8 mouse cellular contexts compared by ENCODE assay signal in genomic region chr6:124813496-124813895, GRCm38 (mm10). TPM values are rescaled to one million over a fixed set of nuclear protein-coding genes. Genes with fewer than 3 reads are reported as not detected.
DNase-seq lines count a peak whose midpoint lies in the region; ATAC-seq and TF ChIP-seq lines count a peak whose summit lies in the region.

No protein-coding gene starts in this region.

- peak overlapping the region; percentile 73 for H3K9ac ChIP-seq in MEL (ENCODE audit: control insufficient read depth, low read depth, low read length, poor library complexity, severe bottlenecking)
- H3K9ac ChIP-seq in forebrain, embryonic 14.5 days (ENCODE audit: low read length) = peak overlapping the region; percentile 88

- no peaks in the 10 kb centered on the region for H3K27me3 ChIP-seq in MEL (ENCODE audit: control insufficient read depth in 1 of 2, insufficient read depth in 2 of 2, low read length in 2 of 2)
- no peaks in the 10 kb centered on the region for H3K27me3 ChIP-seq in forebrain, embryonic 14.5 days (replicated peaks; ENCODE audit: control insufficient read depth, insufficient read depth, low read length)
- H3K27me3 ChIP-seq in hindbrain, embryonic 10.5 days (ENCODE audit: insufficient read depth, poor library complexity, severe bottlenecking) = no peaks in the 10 kb centered on the region

- TF ChIP-seq RAD21 in MEL (IDR thresholded peaks at IDR 0.05; ENCODE audit: low read depth, low read length) = no peak

- no peaks in the 10 kb centered on the region for H3K9me3 ChIP-seq in MEL (replicated peaks; ENCODE audit: insufficient read depth, low read length)
- H3K9me3 ChIP-seq in forebrain, embryonic 14.5 days (replicated peaks; ENCODE audit: control insufficient read depth, low read length) = no peaks in the 10 kb centered on the region
- no peaks in the 10 kb centered on the region for H3K9me3 ChIP-seq in hindbrain, embryonic 10.5 days

- DNase-seq in MEL (ENCODE audit: low read depth, low spot score) = peak; percentile 90
- peak; percentile 58 for DNase-seq in c-Kit-positive CD71-positive TER-119-positive erythroid progenitor cells, embryonic 14.5 days (ENCODE audit: low spot score)
- peak; percentile 79 for DNase-seq in forebrain, embryonic 14.5 days (ENCODE audit: low spot score)
- DNase-seq in hindbrain, embryonic 10.5 days (ENCODE audit: low spot score) = peak; percentile 76
- peak; percentile 62 to 75 for DNase-seq in layer of hippocampus, postnatal 14 days (ENCODE audit: low spot score in 2 of 2)
- DNase-seq in lung, postnatal 10 days = peak; percentile 69
- DNase-seq in retina, postnatal 1 day = peak; percentile 69
- DNase-seq in thymus, postnatal 36 days = peak; percentile 67 to 78

- peak in 1 of 2 experiments; percentile 56; a peak in 2 of 4 replicates for TF ChIP-seq POLR2A in MEL (IDR thresholded peaks at IDR 0.05; ENCODE audit: control insufficient read depth in 1 of 2, insufficient read depth in 1 of 2, low read depth in 1 of 2, low read length in 2 of 2, poor library complexity in 1 of 2)

- 0% methylated on average over 18 of the region's 18 CpGs for WGBS in forebrain, embryonic 14.5 days
- 1% methylated on average over 18 of the region's 18 CpGs for WGBS in hindbrain, embryonic 10.5 days

- peak overlapping the region; percentile 80 for H3K4me2 ChIP-seq in forebrain, embryonic 14.5 days (ENCODE audit: low read length)

- H3K27ac ChIP-seq in MEL (ENCODE audit: control insufficient read depth, low read depth, low read length) = peak overlapping the region; percentile 23
- peak overlapping the region; percentile 85 for H3K27ac ChIP-seq in forebrain, embryonic 14.5 days (ENCODE audit: low read depth, low read length)
- H3K27ac ChIP-seq in hindbrain, embryonic 10.5 days = peak overlapping the region; percentile 98

- peaks cover 6 to 11% of the 10 kb centered on the region in 2 experiments for H3K36me3 ChIP-seq in MEL (ENCODE audit: control insufficient read depth in 1 of 2, insufficient read depth in 2 of 2, low read length in 2 of 2)
- peaks cover 56% of the 10 kb centered on the region for H3K36me3 ChIP-seq in forebrain, embryonic 14.5 days (ENCODE audit: control insufficient read depth, insufficient read depth, low read length)
- H3K36me3 ChIP-seq in hindbrain, embryonic 10.5 days = peaks cover 65% of the 10 kb centered on the region

- peaks cover 19% of the 10 kb centered on the region for H3K79me2 ChIP-seq in MEL (ENCODE audit: control insufficient read depth, insufficient read depth, low read length, poor library complexity)

- no peak for TF ChIP-seq EP300 in MEL (IDR thresholded peaks at IDR 0.05; ENCODE audit: low read depth in 1 of 2, low read length in 2 of 2)

- peaks cover 0 to 19% of the 10 kb centered on the region in 2 experiments; a peak in 3 of 4 replicates for H3K4me1 ChIP-seq in MEL (ENCODE audit: control insufficient read depth in 1 of 2, insufficient read depth in 2 of 2, low read length in 2 of 2)
- peaks cover 20% of the 10 kb centered on the region for H3K4me1 ChIP-seq in forebrain, embryonic 14.5 days (ENCODE audit: control insufficient read depth, insufficient read depth, low read length)
- peaks cover 61% of the 10 kb centered on the region for H3K4me1 ChIP-seq in hindbrain, embryonic 10.5 days (replicated peaks)

- peak overlapping the region; percentile 72 to 78 for H3K4me3 ChIP-seq in MEL (ENCODE audit: control insufficient read depth in 1 of 2, insufficient read depth in 1 of 2, low read depth in 2 of 2, low read length in 2 of 2)
- peak overlapping the region; percentile 60 for H3K4me3 ChIP-seq in forebrain, embryonic 14.5 days (ENCODE audit: low read depth, low read length)
- peak overlapping the region; percentile 92 for H3K4me3 ChIP-seq in hindbrain, embryonic 10.5 days

- peak; percentile 63 for ATAC-seq in forebrain, embryonic 14.5 days

- TF ChIP-seq CTCF in MEL (IDR thresholded peaks at IDR 0.05 in 2 of 3, conservative IDR thresholded peaks at IDR 0.05 in 1 of 3; ENCODE audit: control insufficient read depth in 1 of 3, insufficient read depth in 1 of 3, low read depth in 2 of 3, low read length in 3 of 3, poor library complexity in 1 of 3, severe bottlenecking in 1 of 3) = no peak

TF ChIP-seq in MEL, 35 proteins besides CTCF, POLR2A, EP300 and RAD21 (continues in another document):
- TF ChIP-seq SMC3 (IDR thresholded peaks at IDR 0.05; ENCODE audit: low read depth, low read length) (no peak), MAZ (IDR thresholded peaks at IDR 0.05; ENCODE audit: low read depth, low read length) (peak; percentile 57), POLR2AphosphoS5 (IDR thresholded peaks at IDR 0.05; ENCODE audit: borderline replicate concordance, low read depth, low read length) (no peak), MYB (IDR thresholded peaks at IDR 0.05; ENCODE audit: low read depth, low read length) (no peak), MXI1 (IDR thresholded peaks at IDR 0.05; ENCODE audit: low read depth, low read length) (peak; percentile 92), CHD2 (IDR thresholded peaks at IDR 0.05; ENCODE audit: low read length) (no peak), GABPA (IDR thresholded peaks at IDR 0.05; ENCODE audit: low read depth, low read length) (no peak), E2F4 (IDR thresholded peaks at IDR 0.05; ENCODE audit: borderline replicate concordance, low read depth, low read length) (peak; percentile 47; the same call in 1 of the 2 replicates), USF1 (IDR thresholded peaks at IDR 0.05; ENCODE audit: low read depth, low read length) (peak; percentile 88), ETS1 (IDR thresholded peaks at IDR 0.05; ENCODE audit: low read depth, low read length) (0 out of 2 replicates have a peak, but pooled peaks have one; percentile 4), MAX (IDR thresholded peaks at IDR 0.05; ENCODE audit: low read length) (peak; percentile 93), TCF12 (IDR thresholded peaks at IDR 0.05; ENCODE audit: low read depth, low read length) (0 out of 2 replicates have a peak, but pooled peaks have one; percentile 14), ELF1 (IDR thresholded peaks at IDR 0.05; ENCODE audit: low read depth, low read length) (no peak), GATA1 (IDR thresholded peaks at IDR 0.05; ENCODE audit: low read depth, low read length) (no peak), NELFE (IDR thresholded peaks at IDR 0.05; ENCODE audit: low read depth, low read length) (no peak), ZNF384 (IDR thresholded peaks at IDR 0.05; ENCODE audit: low read depth, low read length) (no peak), MEF2A (IDR thresholded peaks at IDR 0.05; ENCODE audit: extremely low read depth, insufficient replicate concordance, low read depth, low read length, poor library complexity, severe bottlenecking) (no peak), TBP (IDR thresholded peaks at IDR 0.05; ENCODE audit: low read depth, low read length) (no peak), BHLHE40 (IDR thresholded peaks at IDR 0.05; ENCODE audit: borderline replicate concordance, low read depth, low read length) (peak; percentile 92), USF2 (IDR thresholded peaks at IDR 0.05; ENCODE audit: borderline replicate concordance in 1 of 2, insufficient read depth in 1 of 2, low read depth in 1 of 2, low read length in 2 of 2) (no peak), ZKSCAN1 (IDR thresholded peaks at IDR 0.05; ENCODE audit: low read depth, low read length) (no peak)

RNA-seq across cellular contexts. Expression of gene Tpi1, which starts 0.6 kb away (rescaled TPM):
- 440 and 731 TPM in 2 replicates for total RNA-seq in MEL (2012; rRNA removed)
- 1,000 to 10,000 TPM in 1 of 2 experiments, 100 to 1,000 TPM in 1; 102 to 1,182 TPM for polyA plus RNA-seq in MEL (2012; ENCODE audit: insufficient read depth in 1 of 2, insufficient read length in 2 of 2, low read depth in 1 of 2, low replicate concordance in 2 of 2, missing spikeins in 1 of 2)
- 417 and 461 TPM in 2 replicates for polyA plus RNA-seq in forebrain, embryonic 14.5 days (2014; fragmentation: Nextera tagmentation; extraction: Ambion mirVana)
- 794 and 931 TPM in 2 replicates for polyA plus RNA-seq in hindbrain, embryonic 10.5 days (2016; fragmentation: Nextera tagmentation; extraction: Ambion mirVana)
- total RNA-seq in layer of hippocampus, postnatal 14 days (2021) = 100 to 1,000 TPM; 578 to 579 TPM

RNA-seq across cellular contexts. Expression of gene Spsb2, which starts 5.0 kb away (rescaled TPM):
- total RNA-seq in MEL (2012; rRNA removed) = 5.2 and 7.3 TPM in 2 replicates
- polyA plus RNA-seq in MEL (2012; ENCODE audit: insufficient read depth in 1 of 2, insufficient read length in 2 of 2, low read depth in 1 of 2, low replicate concordance in 2 of 2, missing spikeins in 1 of 2) = 1 to 10 TPM in 1 of 2 experiments, not detected in 1; 7.7 TPM
- polyA plus RNA-seq in forebrain, embryonic 14.5 days (2014; fragmentation: Nextera tagmentation; extraction: Ambion mirVana) = 4.7 and 5.3 TPM in 2 replicates
- 8.3 and 8.7 TPM in 2 replicates for polyA plus RNA-seq in hindbrain, embryonic 10.5 days (2016; fragmentation: Nextera tagmentation; extraction: Ambion mirVana)
- 1 to 10 TPM; 5.7 to 6.7 TPM for total RNA-seq in layer of hippocampus, postnatal 14 days (2021)

RNA-seq across cellular contexts. Expression of gene Usp5, which starts 15.8 kb away (rescaled TPM):
- 101 and 102 TPM in 2 replicates for total RNA-seq in MEL (2012; rRNA removed)
- 100 to 1,000 TPM in 1 of 2 experiments, not detected in 1; 129 TPM for polyA plus RNA-seq in MEL (2012; ENCODE audit: insufficient read depth in 1 of 2, insufficient read length in 2 of 2, low read depth in 1 of 2, low replicate concordance in 2 of 2, missing spikeins in 1 of 2)
- polyA plus RNA-seq in forebrain, embryonic 14.5 days (2014; fragmentation: Nextera tagmentation; extraction: Ambion mirVana) = 154 and 174 TPM in 2 replicates
- 206 and 211 TPM in 2 replicates for polyA plus RNA-seq in hindbrain, embryonic 10.5 days (2016; fragmentation: Nextera tagmentation; extraction: Ambion mirVana)
- total RNA-seq in layer of hippocampus, postnatal 14 days (2021) = 100 to 1,000 TPM; 180 to 183 TPM

RNA-seq across cellular contexts. Expression of gene Cdca3, which starts 15.9 kb away (rescaled TPM):
- 54.5 and 70.0 TPM in 2 replicates for total RNA-seq in MEL (2012; rRNA removed)
- polyA plus RNA-seq in MEL (2012; ENCODE audit: insufficient read depth in 1 of 2, insufficient read length in 2 of 2, low read depth in 1 of 2, low replicate concordance in 2 of 2, missing spikeins in 1 of 2) = 100 to 1,000 TPM in 1 of 2 experiments, not detected in 1; 185 TPM
- polyA plus RNA-seq in forebrain, embryonic 14.5 days (2014; fragmentation: Nextera tagmentation; extraction: Ambion mirVana) = 107 and 139 TPM in 2 replicates
- polyA plus RNA-seq in hindbrain, embryonic 10.5 days (2016; fragmentation: Nextera tagmentation; extraction: Ambion mirVana) = 232 and 255 TPM in 2 replicates
- total RNA-seq in layer of hippocampus, postnatal 14 days (2021) = 1 to 10 TPM; 2.0 to 3.4 TPM

RNA-seq across cellular contexts. Expression of gene Gnb3, which starts 26.6 kb away (rescaled TPM):
- total RNA-seq in MEL (2012; rRNA removed) = 0.08 TPM in 1 of 2 replicates, not detected in the other
- under 1 TPM in 1 of 2 experiments, not detected in 1; 0.21 TPM for polyA plus RNA-seq in MEL (2012; ENCODE audit: insufficient read depth in 1 of 2, insufficient read length in 2 of 2, low read depth in 1 of 2, low replicate concordance in 2 of 2, missing spikeins in 1 of 2)
- polyA plus RNA-seq in forebrain, embryonic 14.5 days (2014; fragmentation: Nextera tagmentation; extraction: Ambion mirVana) = 0.54 and 0.89 TPM in 2 replicates
- 0.44 and 0.76 TPM in 2 replicates for polyA plus RNA-seq in hindbrain, embryonic 10.5 days (2016; fragmentation: Nextera tagmentation; extraction: Ambion mirVana)
- total RNA-seq in layer of hippocampus, postnatal 14 days (2021) = under 1 TPM in 1 of 2 experiments, not detected in 1; 0.21 TPM

Comparison
In these comparisons a context has a peak if more than half of its experiments do, and no peak if none do; other contexts are left out.
1. Peak in every context shown above with its lines: DNase-seq, ATAC-seq, H3K4me3 ChIP-seq and H3K27ac ChIP-seq.
2. H3K27ac ChIP-seq: peak in every context shown above with its lines; median percentile 98 in hindbrain, embryonic 10.5 days; 85 in forebrain, embryonic 14.5 days; 23 in MEL.